Mouse (Mus musculus) liver, embryonic 13.5 days (tissue): ENCODE results near the gene Sox8. TPM values are rescaled to one million over a fixed set of nuclear protein-coding genes. Genes with fewer than 3 reads are reported as not detected.

ENCODE experiments used
- ATAC-seq: fragments of 200-750 bp; cut with Nextera tagmentation; 2 replicates; pipeline ENCODE4 v1.8.0; 2017; ENCODE audit warnings: low read depth, mild to moderate bottlenecking, moderate number of reproducible peaks, moderate library complexity
- DNase-seq: peaks from one replicate; pipeline ENCODE4 v3.0.0; 2022
- H3K27ac ChIP-seq: fragments of 300-500 bp; sonication (generic); 2 replicates; pipeline ENCODE4 v1.5.1; 2015; ENCODE audit warnings: moderate library complexity, mild to moderate bottlenecking, inconsistent platforms
- H3K27me3 ChIP-seq: fragments of 300-500 bp; sonication (generic); 2 replicates; pipeline ENCODE4 v1.6.1; 2015; ENCODE audit warnings: mild to moderate bottlenecking, inconsistent platforms
- H3K36me3 ChIP-seq: fragments of 300-500 bp; sonication (generic); 2 replicates; pipeline ENCODE4 v1.6.1; 2015; ENCODE audit warnings: mild to moderate bottlenecking, inconsistent platforms
- H3K4me1 ChIP-seq: fragments of 300-500 bp; sonication (generic); replicated peaks from 2 replicates; pipeline ENCODE4 v1.6.1; 2015; ENCODE audit warnings: inconsistent platforms
- H3K4me2 ChIP-seq: fragments of 300-500 bp; sonication (generic); 2 replicates; pipeline ENCODE4 v1.6.1; 2015; ENCODE audit warnings: inconsistent platforms, mild to moderate bottlenecking, moderate library complexity
- H3K4me3 ChIP-seq: fragments of 300-500 bp; sonication (generic); replicated peaks from 2 replicates; pipeline ENCODE4 v1.5.1; 2015; ENCODE audit warnings: mild to moderate bottlenecking, inconsistent platforms
- H3K9ac ChIP-seq: fragments of 300-500 bp; sonication (generic); 2 replicates; pipeline ENCODE4 v1.6.1; 2015; ENCODE audit warnings: mild to moderate bottlenecking, inconsistent platforms
- H3K9me3 ChIP-seq: fragments of 300-500 bp; sonication (generic); replicated peaks from 2 replicates; pipeline ENCODE4 v1.6.1; 2016; ENCODE audit warnings: inconsistent platforms
- WGBS: fragments of 180-500 bp; shearing (Covaris S2); methylation state at CpG from one replicate; pipeline ENCODE4 v1.1.7; 2015; ENCODE audit not compliant: insufficient replicate concordance; 5-methylcytosine and 5-hydroxymethylcytosine counted together
- polyA plus RNA-seq: library from polyadenylated mRNA; unstranded; fragments of >200 nt; fragmentation: Nextera tagmentation; extraction: Ambion mirVana; gene quantifications from 2 replicates; pipeline ENCODE4 v1.2.1, GENCODE M21; 2015

Sox8 gene
- polyA plus RNA-seq, 1 experiment from 2014 or later = 0.28 TPM

DNA sequence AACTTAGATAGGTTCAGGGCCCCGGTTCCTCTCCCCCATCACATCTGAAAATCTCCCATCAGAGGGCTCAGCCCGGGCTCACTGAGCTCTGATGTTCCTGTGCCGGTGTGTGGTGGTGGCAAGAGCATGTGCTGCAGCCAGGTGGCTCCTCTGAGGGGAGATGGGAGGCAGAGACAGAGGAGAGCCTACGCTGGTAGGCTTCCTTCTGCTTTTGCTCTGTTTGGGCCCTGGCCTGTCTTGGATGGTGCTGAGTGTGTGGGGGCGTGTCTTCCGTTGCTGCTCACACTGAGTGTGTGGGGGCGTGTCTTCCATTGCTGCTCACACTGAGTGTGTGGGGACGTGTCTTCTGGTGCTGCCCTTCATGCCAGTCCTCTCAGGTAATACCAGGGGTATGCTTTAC lies 31.9 kb upstream of the Sox8 start:
- no peaks in the 10 kb centered on the region for H3K9me3 ChIP-seq
- H3K36me3 ChIP-seq = no peaks in the 10 kb centered on the region
- no peak overlapping the region for H3K4me2 ChIP-seq
- peaks cover 7% of the 10 kb centered on the region; the same call in 1 of the 2 replicates for H3K4me1 ChIP-seq
- no peak overlapping the region for H3K9ac ChIP-seq
- WGBS = 43% methylated on average over 8 of the region's 8 CpGs
- no peak overlapping the region for H3K27ac ChIP-seq
- ATAC-seq = no peak
- H3K4me3 ChIP-seq = no peak overlapping the region
- H3K27me3 ChIP-seq = no peaks in the 10 kb centered on the region
- no peak for DNase-seq

DNA sequence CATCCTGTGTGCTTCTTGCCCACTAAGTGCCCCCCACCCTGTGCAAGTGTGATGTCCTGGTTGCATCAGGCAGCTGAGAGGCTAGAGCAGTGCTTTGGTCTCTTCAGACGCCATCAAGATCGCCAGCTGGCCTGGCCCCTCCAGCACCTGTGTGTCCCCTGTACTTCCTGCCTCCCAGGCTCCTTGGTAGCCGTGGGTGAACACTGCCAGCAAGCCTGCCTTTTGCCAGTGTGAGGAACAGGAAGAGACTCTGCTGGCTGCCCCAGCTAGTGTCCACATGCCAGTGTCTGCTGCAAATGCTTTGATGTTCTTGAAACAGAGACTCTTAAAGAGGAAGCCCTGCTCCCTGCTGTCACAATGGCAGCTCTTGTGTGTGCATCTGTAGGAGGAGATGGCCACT lies 27.1 kb upstream of the Sox8 start:
- no peaks in the 10 kb centered on the region for H3K27me3 ChIP-seq
- H3K27ac ChIP-seq = no peak overlapping the region
- H3K36me3 ChIP-seq = 0 out of 2 replicates have a peak, but pooled peaks cover 2% of the 10 kb centered on the region
- ATAC-seq = no peak
- no peaks in the 10 kb centered on the region for H3K9me3 ChIP-seq
- no peak overlapping the region for H3K4me3 ChIP-seq
- H3K4me1 ChIP-seq = no peaks in the 10 kb centered on the region; the same call in 1 of the 2 replicates
- H3K4me2 ChIP-seq = no peak overlapping the region
- DNase-seq = no peak
- H3K9ac ChIP-seq = no peak overlapping the region
- 57% methylated on average over 3 of the region's 3 CpGs for WGBS

DNA sequence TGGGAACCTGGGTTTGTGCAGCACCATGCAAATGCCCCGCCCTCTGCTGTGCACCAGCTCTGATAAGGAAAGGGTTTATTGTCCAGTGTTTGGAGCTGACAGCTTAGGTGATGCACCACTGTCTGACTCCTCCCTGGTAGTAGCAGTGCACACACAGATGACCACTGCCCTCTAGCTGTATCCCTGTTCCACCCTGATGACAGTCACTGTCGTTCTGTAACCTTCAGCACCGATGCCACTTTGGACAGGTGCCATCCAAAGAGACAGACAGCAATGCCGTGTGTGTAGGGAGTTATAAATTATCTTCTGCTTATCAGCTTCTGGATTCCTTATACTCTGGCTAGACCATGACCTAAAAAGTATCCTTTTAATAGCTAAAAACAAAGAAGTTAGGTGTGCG lies 25.0 kb upstream of the Sox8 start:
- H3K4me2 ChIP-seq = no peak overlapping the region
- no peaks in the 10 kb centered on the region for H3K27me3 ChIP-seq
- no peak overlapping the region for H3K27ac ChIP-seq
- WGBS = 71% methylated on average over 5 of the region's 5 CpGs
- peaks cover 9% of the 10 kb centered on the region for H3K36me3 ChIP-seq
- H3K4me3 ChIP-seq = no peak overlapping the region
- no peaks in the 10 kb centered on the region for H3K9me3 ChIP-seq
- H3K9ac ChIP-seq = no peak overlapping the region
- no peak for ATAC-seq
- H3K4me1 ChIP-seq = no peaks in the 10 kb centered on the region; the same call in 1 of the 2 replicates
- DNase-seq = no peak

DNA sequence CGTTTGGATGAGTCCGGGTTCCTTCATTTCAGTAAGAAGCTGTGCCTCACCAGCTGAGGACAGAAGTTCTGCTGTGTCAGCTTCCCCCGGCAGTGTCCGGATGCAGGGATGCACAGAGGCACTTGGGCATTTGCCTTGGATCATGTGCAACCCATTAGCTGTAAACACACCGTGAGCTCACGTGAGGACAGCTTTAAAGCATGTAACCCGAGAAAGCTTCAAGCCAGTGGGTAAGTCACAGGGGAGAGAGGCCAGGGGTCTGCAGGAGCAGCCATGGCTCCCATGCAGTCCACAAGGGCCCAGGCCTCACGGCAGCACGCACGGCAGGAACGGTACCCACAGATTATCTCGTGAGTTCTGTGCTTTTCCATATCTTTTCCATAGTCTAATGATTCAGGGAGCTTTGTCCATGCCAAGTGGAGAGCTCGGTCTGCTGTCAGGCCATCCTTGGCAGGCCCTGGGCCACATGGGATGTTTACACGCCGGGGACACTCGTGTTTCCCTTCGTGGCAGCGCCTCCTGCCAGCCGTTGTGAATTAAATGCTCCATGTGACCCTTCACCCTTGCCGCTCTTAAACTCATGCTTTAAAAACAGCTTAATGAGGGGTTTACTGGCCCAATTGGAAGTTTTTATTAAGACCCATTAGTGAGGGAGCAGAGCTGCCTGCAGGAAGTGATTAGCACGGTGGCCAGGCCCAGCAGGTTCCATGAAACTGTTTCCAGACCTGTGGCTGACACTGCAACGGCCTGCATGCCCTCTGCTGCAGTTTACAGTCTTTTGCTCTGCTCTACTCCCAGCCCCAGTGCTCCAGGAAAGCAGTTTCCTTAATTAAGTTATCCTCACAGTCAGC lies 23.1 kb upstream of the Sox8 start:
- no peak overlapping the region for H3K4me3 ChIP-seq
- 77% methylated on average over 22 of the region's 22 CpGs for WGBS
- no peak for DNase-seq
- no peaks in the 10 kb centered on the region; the same call in 1 of the 2 replicates for H3K4me1 ChIP-seq
- H3K9me3 ChIP-seq = no peaks in the 10 kb centered on the region
- peaks cover 23% of the 10 kb centered on the region for H3K36me3 ChIP-seq
- no peak overlapping the region for H3K4me2 ChIP-seq
- no peaks in the 10 kb centered on the region for H3K27me3 ChIP-seq
- no peak overlapping the region for H3K27ac ChIP-seq
- ATAC-seq = no peak
- H3K9ac ChIP-seq = no peak overlapping the region

GRCm38 (mm10) chr17:25592336-25592735 lies 21.9 kb upstream of the Sox8 start:
- H3K4me1 ChIP-seq = no peaks in the 10 kb centered on the region; the same call in 1 of the 2 replicates
- H3K36me3 ChIP-seq = peaks cover 33% of the 10 kb centered on the region
- H3K9ac ChIP-seq = no peak overlapping the region
- no peaks in the 10 kb centered on the region for H3K9me3 ChIP-seq
- DNase-seq (no peak), ATAC-seq (no peak)
- no peaks in the 10 kb centered on the region for H3K27me3 ChIP-seq
- H3K4me2 ChIP-seq = no peak overlapping the region
- no peak overlapping the region for H3K27ac ChIP-seq
- H3K4me3 ChIP-seq = no peak overlapping the region
- WGBS = 66% methylated on average over 6 of the region's 6 CpGs

DNA sequence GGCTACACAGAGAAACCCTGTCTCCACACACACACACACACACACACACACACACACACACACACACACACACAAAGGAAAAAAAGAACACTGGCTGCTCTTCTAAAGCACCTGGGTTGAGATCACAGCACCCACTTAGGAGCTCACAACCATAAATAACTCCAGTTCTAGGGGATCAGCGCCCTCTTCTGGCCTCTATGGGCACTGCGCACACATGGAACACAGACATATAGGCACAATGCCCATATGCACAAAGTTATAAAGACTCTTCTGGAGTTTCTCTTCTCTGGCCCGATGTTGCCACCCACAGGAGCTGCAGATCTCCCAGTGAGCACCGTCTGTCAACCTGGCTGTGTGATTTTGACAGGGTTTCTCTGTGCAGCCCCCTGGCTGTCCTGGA lies 20.5 kb upstream of the Sox8 start:
- H3K36me3 ChIP-seq = peaks cover 39% of the 10 kb centered on the region
- ATAC-seq (no peak), DNase-seq (no peak)

GRCm38 (mm10) chr17:25590068-25590467 lies 19.6 kb upstream of the Sox8 start:
- Histone ChIP-seq H3K4me2 (no peak overlapping the region), H3K9ac (no peak overlapping the region), H3K36me3 (peaks cover 45% of the 10 kb centered on the region), H3K27me3 (no peaks in the 10 kb centered on the region), H3K4me3 (no peak overlapping the region), H3K9me3 (no peaks in the 10 kb centered on the region), H3K4me1 (no peaks in the 10 kb centered on the region; the same call in 1 of the 2 replicates), H3K27ac (no peak overlapping the region)
- WGBS = 78% methylated on average over 6 of the region's 6 CpGs
- DNase-seq (no peak), ATAC-seq (no peak)

More for the DNA sequence above, 20.5 kb upstream of the Sox8 start:
- Histone ChIP-seq H3K9me3 (no peaks in the 10 kb centered on the region), H3K4me1 (no peaks in the 10 kb centered on the region; the same call in 1 of the 2 replicates), H3K9ac (no peak overlapping the region), H3K27me3 (no peaks in the 10 kb centered on the region), H3K4me3 (no peak overlapping the region), H3K4me2 (no peak overlapping the region), H3K27ac (no peak overlapping the region)
- 69% methylated on average over 4 of the region's 4 CpGs for WGBS

DNA sequence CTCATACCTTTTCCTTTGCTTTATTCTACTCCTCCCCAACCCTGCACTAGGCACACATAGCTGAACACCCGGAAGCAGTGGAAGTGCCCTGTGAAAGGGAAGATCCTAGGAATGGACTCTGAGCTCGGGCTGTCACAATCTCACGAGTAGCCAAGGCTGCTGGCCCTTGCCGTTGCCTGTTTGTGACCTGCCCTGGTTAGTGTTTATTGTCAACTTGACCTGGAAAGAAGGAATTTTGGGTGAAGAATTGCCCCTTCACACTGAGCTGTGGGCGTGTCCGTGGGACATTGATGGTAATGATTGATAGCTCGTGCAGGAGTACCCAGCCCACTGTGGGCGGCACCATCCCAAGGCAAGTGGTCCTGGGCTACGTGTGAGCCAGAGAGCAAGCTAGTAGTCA lies 14.2 kb upstream of the Sox8 start:
- H3K27ac ChIP-seq = no peak overlapping the region
- DNase-seq = no peak
- H3K36me3 ChIP-seq = peaks cover 29% of the 10 kb centered on the region
- H3K9ac ChIP-seq = no peak overlapping the region
- no peak overlapping the region for H3K4me3 ChIP-seq
- peaks cover 31% of the 10 kb centered on the region for H3K4me1 ChIP-seq
- H3K4me2 ChIP-seq = no peak overlapping the region
- no peaks in the 10 kb centered on the region for H3K27me3 ChIP-seq
- 74% methylated on average over 9 of the region's 9 CpGs for WGBS
- no peaks in the 10 kb centered on the region for H3K9me3 ChIP-seq
- no peak for ATAC-seq

DNA sequence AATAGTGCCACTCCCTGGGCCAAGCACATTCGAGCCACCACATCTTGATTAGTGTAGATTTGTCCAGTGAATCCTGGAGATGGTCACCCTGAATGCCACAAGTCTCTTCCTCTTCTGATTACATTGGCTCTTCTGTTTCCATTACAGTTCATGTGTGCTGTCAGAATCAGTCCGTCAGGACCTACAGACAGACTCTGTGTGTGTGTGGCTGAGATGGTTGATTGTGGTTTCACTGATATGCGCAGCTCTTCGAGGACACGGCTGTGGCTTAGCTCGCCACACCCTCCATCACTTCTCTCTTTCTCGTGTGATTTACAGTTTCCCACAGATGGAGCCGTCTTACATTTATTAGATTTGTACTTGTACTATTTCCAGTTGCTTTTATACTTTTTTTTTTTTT lies 13.4 kb upstream of the Sox8 start:
- Histone ChIP-seq H3K27me3 (no peaks in the 10 kb centered on the region), H3K4me2 (no peak overlapping the region), H3K9ac (no peak overlapping the region), H3K9me3 (no peaks in the 10 kb centered on the region), H3K4me1 (peaks cover 35% of the 10 kb centered on the region), H3K27ac (no peak overlapping the region), H3K36me3 (peaks cover 24% of the 10 kb centered on the region; the same call in 1 of the 2 replicates), H3K4me3 (no peak overlapping the region)
- ATAC-seq (peak; percentile 39; the same call in 1 of the 2 replicates), DNase-seq (no peak)
- 21% methylated on average over 8 of the region's 8 CpGs for WGBS

- Histone ChIP-seq H3K9ac (no peak overlapping the region), H3K27ac (no peak overlapping the region), H3K36me3 (peaks cover 18% of the 10 kb centered on the region; the same call in 1 of the 2 replicates), H3K9me3 (no peaks in the 10 kb centered on the region), H3K4me2 (no peak overlapping the region), H3K4me3 (no peak overlapping the region), H3K4me1 (peaks cover 43% of the 10 kb centered on the region), H3K27me3 (no peaks in the 10 kb centered on the region)
- no peak for DNase-seq
- 77% methylated on average over 4 of the region's 4 CpGs for WGBS
- ATAC-seq = no peak
Measured at GRCm38 (mm10) chr17:25583099-25583498, 12.6 kb upstream of the Sox8 start.

DNA sequence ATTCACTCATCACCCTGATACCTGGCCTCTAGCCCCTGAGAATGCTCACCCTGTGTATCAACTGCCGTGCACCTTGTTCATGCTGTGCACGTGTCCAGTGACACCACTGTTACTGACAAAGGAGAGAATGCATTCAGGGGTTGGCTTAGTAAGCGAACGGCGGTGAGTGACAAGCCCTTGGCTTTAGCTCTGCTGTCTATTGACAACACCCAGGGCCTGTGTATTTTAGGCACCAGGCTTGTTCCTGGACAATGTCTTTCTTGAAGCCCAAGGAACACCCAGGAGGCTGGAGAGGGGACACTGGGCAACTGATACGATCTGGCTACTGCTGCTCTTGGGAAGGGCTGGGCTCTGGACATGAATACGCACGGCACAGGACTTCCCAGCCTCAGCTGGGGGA lies 11.6 kb upstream of the Sox8 start:
- no peaks in the 10 kb centered on the region for H3K9me3 ChIP-seq
- H3K36me3 ChIP-seq = peaks cover 11% of the 10 kb centered on the region; the same call in 1 of the 2 replicates
- H3K4me2 ChIP-seq = no peak overlapping the region
- H3K27ac ChIP-seq = no peak overlapping the region
- DNase-seq = no peak
- H3K9ac ChIP-seq = no peak overlapping the region
- 77% methylated on average over 8 of the region's 8 CpGs for WGBS
- peaks cover 43% of the 10 kb centered on the region for H3K4me1 ChIP-seq
- no peak overlapping the region for H3K4me3 ChIP-seq
- H3K27me3 ChIP-seq = peaks cover 5% of the 10 kb centered on the region
- no peak for ATAC-seq
